Mouse (Mus musculus): Measurements from ENCODE around the gene Lnpk. TPM values are rescaled to one million over a fixed set of nuclear protein-coding genes. Genes with fewer than 3 reads are reported as not detected.
A peak's percentile ranks its signal among the peaks of the same experiment; 100 is the strongest.

Lnpk gene
- total RNA-seq, 2 experiments from 2014 or later = 61.9 to 67.5 TPM

DNA sequence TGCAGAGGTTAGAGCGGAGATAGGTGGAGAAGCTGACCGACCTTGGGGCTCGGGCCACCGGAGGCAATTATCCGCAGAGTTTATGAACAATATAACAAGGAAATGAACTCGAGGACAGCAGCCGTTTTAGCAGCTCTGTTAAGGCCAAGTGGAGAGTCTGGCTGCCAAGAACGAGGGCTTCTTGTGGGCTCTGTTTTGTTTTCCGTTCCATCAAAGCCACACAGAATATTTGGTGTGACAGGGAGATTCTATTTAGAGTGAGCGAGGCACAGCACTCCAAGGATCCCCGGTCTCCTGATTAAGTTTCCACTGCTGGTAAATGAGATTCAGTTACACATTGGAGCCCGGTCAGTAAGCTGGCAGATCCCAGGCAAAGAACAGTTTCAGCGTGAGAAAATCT is 87.8 kb downstream of the Lnpk start:
- peak; percentile 57 for DNase-seq (ENCODE audit: low spot score)

DNA sequence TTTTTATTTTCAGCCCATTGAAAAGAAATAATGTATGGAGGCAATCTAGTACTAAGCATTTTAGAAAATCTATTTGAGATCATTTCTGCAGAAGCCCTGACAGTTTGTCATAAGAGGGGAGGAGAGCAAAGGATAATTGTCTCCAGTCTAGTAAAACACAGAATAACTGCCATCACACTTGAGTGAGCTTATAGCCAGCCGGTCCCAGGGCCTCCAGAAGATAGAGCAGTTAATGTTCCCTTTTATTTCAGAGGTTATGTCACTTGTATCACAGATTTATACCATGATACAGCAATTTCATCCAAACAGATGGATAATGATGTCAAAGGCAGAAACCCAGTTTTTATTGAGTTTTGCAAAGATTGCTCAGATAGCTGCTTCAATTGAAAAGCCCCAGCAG is 89.0 kb downstream of the Lnpk start:
- DNase-seq (ENCODE audit: low spot score) = no peak

DNA sequence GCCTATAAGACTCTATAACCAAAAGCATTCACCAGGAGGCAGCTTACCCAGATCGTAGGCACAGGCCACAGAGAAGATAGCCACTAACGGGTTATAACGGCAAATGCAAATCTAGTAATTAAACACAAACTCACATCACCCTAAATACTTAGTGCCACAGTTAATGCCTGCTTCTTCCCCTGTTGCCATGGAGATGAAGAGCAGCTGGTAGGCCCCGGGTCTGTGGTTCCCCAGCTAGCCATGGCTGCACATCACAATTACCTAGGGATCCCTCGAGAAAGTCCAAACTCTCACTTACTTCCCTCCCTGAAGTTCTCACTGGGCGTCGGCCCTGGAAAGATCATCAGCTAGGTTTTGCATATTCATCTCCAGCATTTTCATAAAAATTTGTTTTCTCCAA is 90.8 kb downstream of the Lnpk start:
- DNase-seq (ENCODE audit: low spot score) = no peak

DNA sequence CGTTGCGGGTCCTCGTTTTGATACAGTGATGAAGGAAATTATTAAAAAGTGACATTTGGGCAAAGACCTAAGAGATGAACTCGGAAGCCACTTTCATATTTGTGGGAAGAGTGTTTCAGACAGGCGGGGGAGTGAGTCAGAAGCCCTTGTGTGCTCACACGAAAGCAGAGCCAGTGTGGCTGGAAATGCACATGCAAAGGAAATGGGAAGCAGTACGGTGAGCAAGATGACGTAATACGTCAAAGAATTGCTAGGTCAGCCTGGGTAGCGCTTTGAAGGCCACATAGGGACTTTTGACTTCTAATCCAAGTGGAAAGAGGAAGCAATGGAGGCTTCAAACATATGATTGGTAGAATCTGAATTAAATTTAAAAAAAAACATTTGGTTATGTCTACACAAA is 96.6 kb downstream of the Lnpk start:
- DNase-seq (ENCODE audit: low spot score) = no peak

DNA sequence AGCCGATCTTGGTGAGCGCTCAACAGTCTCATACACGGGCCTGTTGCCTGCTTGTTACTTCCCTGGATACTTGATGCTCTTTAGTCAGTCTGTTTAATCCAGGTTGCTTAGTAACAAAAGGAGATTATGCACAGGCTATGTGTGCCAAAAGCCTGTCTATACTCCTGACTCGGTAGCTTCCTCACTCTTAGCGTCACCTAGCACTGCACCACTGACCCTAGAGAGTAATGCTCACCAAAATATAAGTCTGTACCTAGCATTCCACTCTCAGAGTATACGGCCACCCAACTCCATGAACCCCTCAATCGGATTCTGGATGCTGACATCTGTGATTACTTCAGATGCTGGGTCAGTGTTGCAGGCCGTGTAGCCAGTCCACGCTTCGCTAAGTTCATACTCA is 97.1 kb downstream of the Lnpk start:
- no peak for DNase-seq (ENCODE audit: low spot score)

Other genes with a start within 250 kb of the Lnpk start
- not detected for gene Evx2, start 80.1 kb upstream of the Lnpk start, total RNA-seq (2021)
- not detected for gene Hoxd13, start 88.9 kb upstream of the Lnpk start, total RNA-seq (2021)
- not detected for gene Hoxd12, start 95.6 kb upstream of the Lnpk start, total RNA-seq (2021)
- gene Hoxd11, start 100.1 kb upstream of the Lnpk start, total RNA-seq (2021) = not detected
- 1 to 10 TPM; 5.0 to 6.1 TPM for gene Hoxd10, start 112.5 kb upstream of the Lnpk start, total RNA-seq (2021)
- gene Hoxd9, start 118.3 kb upstream of the Lnpk start, total RNA-seq (2021) = 10 to 100 TPM; 17.0 to 18.1 TPM
- gene Hoxd8, start 125.2 kb upstream of the Lnpk start, total RNA-seq (2021) = 10 to 100 TPM; 32.2 to 40.3 TPM
- gene Hoxd3, start 132.5 kb upstream of the Lnpk start, total RNA-seq (2021) = not detected
- 1 to 10 TPM; 1.0 to 1.3 TPM for gene Hoxd4, start 132.5 kb upstream of the Lnpk start, total RNA-seq (2021)
- under 1 TPM; 0.07 to 0.19 TPM for gene Gm28230, start 147.3 kb upstream of the Lnpk start, total RNA-seq (2021)
- not detected for gene Hoxd1, start 183.5 kb upstream of the Lnpk start, total RNA-seq (2021)
- gene Mtx2, start 246.4 kb upstream of the Lnpk start, total RNA-seq (2021) = 10 to 100 TPM; 30.7 to 38.1 TPM